Mouse (Mus musculus) ES-E14 (cell line): Measurements from ENCODE around the gene Sag. TPM values are rescaled to one million over a fixed set of nuclear protein-coding genes. Genes with fewer than 3 reads are reported as not detected.

Source experiments
- DNase-seq: peaks from one replicate; pipeline ENCODE4 v3.0.0-alpha.2; 2013; ENCODE audit warnings: low read depth, low spot score
- H3K27ac ChIP-seq: 2 replicates; pipeline ENCODE4 v1.5.1; 2012; ENCODE audit warnings: low read depth, mild to moderate bottlenecking, low read length, moderate library complexity, mixed read lengths; ENCODE audit not compliant: poor library complexity, insufficient read depth, severe bottlenecking
- H3K36me3 ChIP-seq: 2 replicates; pipeline ENCODE4 v1.6.1; 2012; ENCODE audit warnings: mild to moderate bottlenecking, low read length, moderate library complexity, mixed read lengths; ENCODE audit not compliant: control insufficient read depth, poor library complexity, insufficient read depth, severe bottlenecking
- H3K4me1 ChIP-seq, 2 experiments: fragments of 150-350 bp in 1 of 2; sonication (generic) in 1 of 2; 2 replicates each; pipeline ENCODE4 v1.6.1; 2012; ENCODE audit warnings: low read length in 2 of 2, mild to moderate bottlenecking in 1 of 2, mixed read lengths in 1 of 2; ENCODE audit not compliant: control insufficient read depth in 2 of 2, insufficient read depth in 2 of 2, poor library complexity in 1 of 2
- H3K4me3 ChIP-seq, 2 experiments: fragments of 150-350 bp in 1 of 2; sonication (generic) in 1 of 2; 2 replicates each; pipeline ENCODE4 v1.5.1; 2012; ENCODE audit warnings: low read length in 2 of 2, low read depth in 1 of 2, mild to moderate bottlenecking in 1 of 2, mixed read lengths in 1 of 2; ENCODE audit not compliant: insufficient read depth in 1 of 2, poor library complexity in 1 of 2, severe bottlenecking in 1 of 2
- H3K9ac ChIP-seq: 2 replicates; pipeline ENCODE4 v1.6.1; 2012; ENCODE audit warnings: low read depth, mild to moderate bottlenecking, low read length, mixed read lengths; ENCODE audit not compliant: poor library complexity, insufficient read depth, severe bottlenecking
- H3K9me3 ChIP-seq: fragments of 150-350 bp; sonication (generic); 2 replicates; pipeline ENCODE4 v1.6.1; 2012; ENCODE audit warnings: low read depth, mild to moderate bottlenecking, low read length; ENCODE audit not compliant: control insufficient read depth, insufficient read depth
- CHD2 ChIP-seq: IDR thresholded peaks from 2 replicates; pipeline ENCODE4 v1.6.1; 2014; ENCODE audit warnings: mild to moderate bottlenecking, low read depth, low read length, inconsistent platforms
- HCFC1 ChIP-seq: IDR thresholded peaks from 2 replicates; pipeline ENCODE4 v1.6.1; 2012; ENCODE audit warnings: low read length, inconsistent platforms, borderline replicate concordance; ENCODE audit not compliant: insufficient read depth
- MAFK ChIP-seq: IDR thresholded peaks from 2 replicates; pipeline ENCODE4 v1.6.1; 2014; ENCODE audit warnings: mild to moderate bottlenecking, low read depth, low read length, inconsistent platforms; ENCODE audit not compliant: insufficient read depth
- ZC3H11A ChIP-seq: IDR thresholded peaks from 2 replicates; pipeline ENCODE4 v1.6.1; 2012; ENCODE audit warnings: low read depth, mild to moderate bottlenecking, inconsistent platforms, low read length, borderline replicate concordance
- ZNF384 ChIP-seq: IDR thresholded peaks from 2 replicates; pipeline ENCODE4 v1.6.1; 2012; ENCODE audit warnings: low read depth, low read length, inconsistent platforms
- in situ Hi-C, 2 experiments: fragments of 600-800 bp; cut with MboI; formaldehyde crosslinking; loops; one replicate each; pipeline ENCODE4 v1.15.1; 2025; ENCODE audit warnings: low sequenced_read_pairs in 2 of 2, inconsistent platforms in 1 of 2; ENCODE audit not compliant: unreplicated experiment in 2 of 2
- total RNA-seq: library from RNA; depleted of rRNA; stranded (reverse); fragments of 300-350 nt; gene quantifications from 2 replicates; pipeline ENCODE4 v1.2.3, GENCODE M21; 2012

The Sag gene
- total RNA-seq, 1 experiment, result 1.3 TPM

- Histone ChIP-seq H3K4me3 (no peak overlapping the region), H3K9ac (no peak overlapping the region), H3K4me1 (no peaks in the 10 kb centered on the region), H3K36me3 (peaks cover 66% of the 10 kb centered on the region), H3K27ac (no peak overlapping the region), H3K9me3 (no peaks in the 10 kb centered on the region)
- in situ Hi-C loops, result no loop called here
- no peak for TF ChIP-seq HCFC1
- no peak for TF ChIP-seq ZNF384
- TF ChIP-seq MAFK, result no peak
- no peak for TF ChIP-seq CHD2
- no peak for TF ChIP-seq ZC3H11A
- no peak for DNase-seq
Measured at GRCm38 (mm10) chr1:87769263-87769662, 34.2 kb upstream of the Sag start.

GRCm38 (mm10) chr1:87770486-87770885 lies 33.0 kb upstream of the Sag start:
- DNase-seq, result no peak
- H3K27ac ChIP-seq, result no peak overlapping the region
- no peak overlapping the region for H3K9ac ChIP-seq
- H3K36me3 ChIP-seq, result peaks cover 69% of the 10 kb centered on the region
- no peaks in the 10 kb centered on the region for H3K9me3 ChIP-seq
- H3K4me3 ChIP-seq, result no peak overlapping the region
- in situ Hi-C loops, result no loop called here
- no peaks in the 10 kb centered on the region for H3K4me1 ChIP-seq
- TF ChIP-seq CHD2 (no peak), HCFC1 (no peak), ZC3H11A (no peak), MAFK (no peak)

- H3K27ac ChIP-seq, result no peak overlapping the region
- TF ChIP-seq ZNF384, result no peak
- no peak for TF ChIP-seq ZC3H11A
- no peak for TF ChIP-seq MAFK
- no peak for TF ChIP-seq CHD2
- no peak for TF ChIP-seq HCFC1
- no peak overlapping the region for H3K4me3 ChIP-seq
- no peaks in the 10 kb centered on the region for H3K4me1 ChIP-seq
- no peak for DNase-seq
- no peak overlapping the region for H3K9ac ChIP-seq
- H3K9me3 ChIP-seq, result no peaks in the 10 kb centered on the region
- peaks cover 66% of the 10 kb centered on the region for H3K36me3 ChIP-seq
- in situ Hi-C loops, result no loop called here
Measured at GRCm38 (mm10) chr1:87771724-87772123, 31.8 kb upstream of the Sag start.

GRCm38 (mm10) chr1:87773336-87773735 lies 30.1 kb upstream of the Sag start:
- no peaks in the 10 kb centered on the region for H3K4me1 ChIP-seq
- H3K27ac ChIP-seq, result 0 out of 2 replicates have a peak overlapping the region, but pooled peaks have one; percentile 29
- no peak overlapping the region for H3K9ac ChIP-seq
- no peaks in the 10 kb centered on the region for H3K9me3 ChIP-seq
- in situ Hi-C loops, result no loop called here
- no peak overlapping the region for H3K4me3 ChIP-seq
- no peak for DNase-seq
- TF ChIP-seq HCFC1 (no peak), MAFK (no peak), ZNF384 (no peak), ZC3H11A (no peak), CHD2 (no peak)
- H3K36me3 ChIP-seq, result peaks cover 68% of the 10 kb centered on the region

- Histone ChIP-seq H3K9ac (no peak overlapping the region), H3K4me1 (no peaks in the 10 kb centered on the region), H3K9me3 (no peaks in the 10 kb centered on the region), H3K27ac (no peak overlapping the region), H3K36me3 (peaks cover 75% of the 10 kb centered on the region), H3K4me3 (no peak overlapping the region)
- in situ Hi-C loops, result no loop called here
- no peak for DNase-seq
- TF ChIP-seq MAFK (no peak), HCFC1 (no peak), ZC3H11A (no peak), ZNF384 (no peak), CHD2 (no peak)
Measured at GRCm38 (mm10) chr1:87774845-87775244, 28.6 kb upstream of the Sag start.
